Mouse (Mus musculus) monocyte, adult 2 months (primary cell): ENCODE results near the gene Htr1b.

Source experiments
- DNase-seq, 2 experiments: peaks; one replicate each; pipeline ENCODE4 v3.0.0; 2022; ENCODE audit warnings: low spot score in 2 of 2, low read depth in 1 of 2

Htr1b gene

GRCm38 (mm10) chr9:81633437-81633973 is at the start of gene Htr1b:
Gene Htr1b (minus strand): TSS chr9:81633828.
- no peak for DNase-seq

- DNase-seq = no peak
Measured at GRCm38 (mm10) chr9:81676716-81677115, 43.1 kb upstream of the Htr1b start.

GRCm38 (mm10) chr9:81637486-81637885 is 3.9 kb upstream of the Htr1b start:
- no peak for DNase-seq

GRCm38 (mm10) chr9:81635109-81635508 is 1.5 kb upstream of the Htr1b start:
- DNase-seq = no peak

GRCm38 (mm10) chr9:81634163-81634562 is 535 bp upstream of the Htr1b start:
- no peak for DNase-seq

GRCm38 (mm10) chr9:81632736-81633436 is 742 bp downstream of the Htr1b start:
- DNase-seq = no peak

GRCm38 (mm10) chr9:81632191-81632735 is 1.4 kb downstream of the Htr1b start:
- no peak for DNase-seq

GRCm38 (mm10) chr9:81631581-81632091 is 2.0 kb downstream of the Htr1b start:
- no peak for DNase-seq

GRCm38 (mm10) chr9:81626899-81627606 is 6.6 kb downstream of the Htr1b start:
- no peak for DNase-seq

GRCm38 (mm10) chr9:81625898-81626297 is 7.7 kb downstream of the Htr1b start:
- no peak for DNase-seq

- no peak for DNase-seq
Measured at GRCm38 (mm10) chr9:81622873-81623272, 10.8 kb downstream of the Htr1b start.

- no peak for DNase-seq
Measured at GRCm38 (mm10) chr9:81611022-81611421, 22.6 kb downstream of the Htr1b start.
